Mouse (Mus musculus) cerebellum, adult 9-10 months (tissue): Measurements from ENCODE around the gene Cyp2f2.

Experiments used
- DNase-seq: peaks from one replicate; pipeline ENCODE4 v3.0.0; 2022

Gene Cyp2f2

GRCm38 (mm10) chr7:27119676-27120075 lies at the start of gene Cyp2f2:
TSS of gene Cyp2f2 (plus strand) at chr7:27119909.
- no peak for DNase-seq

- no peak for DNase-seq
Observed at GRCm38 (mm10) chr7:27078641-27079040, 41.1 kb upstream of the Cyp2f2 start.

- no peak for DNase-seq
Observed at GRCm38 (mm10) chr7:27081625-27082024, 38.1 kb upstream of the Cyp2f2 start.

- no peak for DNase-seq
Observed at GRCm38 (mm10) chr7:27091039-27091438, 28.7 kb upstream of the Cyp2f2 start.

- DNase-seq: no peak
Observed at GRCm38 (mm10) chr7:27092038-27092703, 27.5 kb upstream of the Cyp2f2 start.

- no peak for DNase-seq
Observed at GRCm38 (mm10) chr7:27092882-27093281, 26.8 kb upstream of the Cyp2f2 start.

- no peak for DNase-seq
Observed at GRCm38 (mm10) chr7:27104882-27105281, 14.8 kb upstream of the Cyp2f2 start.

- DNase-seq: no peak
Observed at GRCm38 (mm10) chr7:27110327-27110726, 9.4 kb upstream of the Cyp2f2 start.

- no peak for DNase-seq
Observed at GRCm38 (mm10) chr7:27111038-27111437, 8.7 kb upstream of the Cyp2f2 start.

- DNase-seq: no peak
Observed at GRCm38 (mm10) chr7:27111987-27112386, 7.7 kb upstream of the Cyp2f2 start.

GRCm38 (mm10) chr7:27118033-27118511 lies 1.6 kb upstream of the Cyp2f2 start:
- DNase-seq: no peak

- no peak for DNase-seq
Observed at GRCm38 (mm10) chr7:27124305-27124832, 4.7 kb downstream of the Cyp2f2 start.

GRCm38 (mm10) chr7:27124969-27125368 lies 5.3 kb downstream of the Cyp2f2 start:
- DNase-seq: no peak

- no peak for DNase-seq
Observed at GRCm38 (mm10) chr7:27128162-27128561, 8.5 kb downstream of the Cyp2f2 start.

GRCm38 (mm10) chr7:27128946-27129345 lies 9.2 kb downstream of the Cyp2f2 start:
- DNase-seq: no peak

GRCm38 (mm10) chr7:27129811-27130210 lies 10.1 kb downstream of the Cyp2f2 start:
- DNase-seq: no peak

GRCm38 (mm10) chr7:27130521-27131370 lies 11.0 kb downstream of the Cyp2f2 start:
- DNase-seq: no peak

GRCm38 (mm10) chr7:27131387-27131786 lies 11.7 kb downstream of the Cyp2f2 start:
- no peak for DNase-seq

- peak; percentile 57 for DNase-seq
Observed at GRCm38 (mm10) chr7:27132588-27132987, 12.9 kb downstream of the Cyp2f2 start.

GRCm38 (mm10) chr7:27133156-27133555 lies 13.4 kb downstream of the Cyp2f2 start:
- no peak for DNase-seq

GRCm38 (mm10) chr7:27133757-27134156 lies 14.0 kb downstream of the Cyp2f2 start:
- no peak for DNase-seq

- DNase-seq: no peak
Observed at GRCm38 (mm10) chr7:27136410-27136996, 16.8 kb downstream of the Cyp2f2 start.

GRCm38 (mm10) chr7:27153205-27153764 lies 33.6 kb downstream of the Cyp2f2 start, which contains the start of gene Cyp2t4:
TSS of gene Cyp2t4 (plus strand) at chr7:27153714.
- DNase-seq: peak; percentile 29
